Mouse (Mus musculus) right cerebral cortex, postnatal 10 days (tissue): ENCODE data around the gene Hist1h2bj.

Experiments used
- DNase-seq, 2 experiments: peaks; one replicate each; pipeline ENCODE4 v3.0.0; 2021; ENCODE audit warnings: low spot score in 2 of 2

Gene Hist1h2bj

GRCm38 (mm10) chr13:22014411-22014845, 28.6 kb upstream of the Hist1h2bj start:
- no peak for DNase-seq

- peak; percentile 69 to 77 for DNase-seq
Observed at GRCm38 (mm10) chr13:22015479-22016450, 27.2 kb upstream of the Hist1h2bj start.

DNA sequence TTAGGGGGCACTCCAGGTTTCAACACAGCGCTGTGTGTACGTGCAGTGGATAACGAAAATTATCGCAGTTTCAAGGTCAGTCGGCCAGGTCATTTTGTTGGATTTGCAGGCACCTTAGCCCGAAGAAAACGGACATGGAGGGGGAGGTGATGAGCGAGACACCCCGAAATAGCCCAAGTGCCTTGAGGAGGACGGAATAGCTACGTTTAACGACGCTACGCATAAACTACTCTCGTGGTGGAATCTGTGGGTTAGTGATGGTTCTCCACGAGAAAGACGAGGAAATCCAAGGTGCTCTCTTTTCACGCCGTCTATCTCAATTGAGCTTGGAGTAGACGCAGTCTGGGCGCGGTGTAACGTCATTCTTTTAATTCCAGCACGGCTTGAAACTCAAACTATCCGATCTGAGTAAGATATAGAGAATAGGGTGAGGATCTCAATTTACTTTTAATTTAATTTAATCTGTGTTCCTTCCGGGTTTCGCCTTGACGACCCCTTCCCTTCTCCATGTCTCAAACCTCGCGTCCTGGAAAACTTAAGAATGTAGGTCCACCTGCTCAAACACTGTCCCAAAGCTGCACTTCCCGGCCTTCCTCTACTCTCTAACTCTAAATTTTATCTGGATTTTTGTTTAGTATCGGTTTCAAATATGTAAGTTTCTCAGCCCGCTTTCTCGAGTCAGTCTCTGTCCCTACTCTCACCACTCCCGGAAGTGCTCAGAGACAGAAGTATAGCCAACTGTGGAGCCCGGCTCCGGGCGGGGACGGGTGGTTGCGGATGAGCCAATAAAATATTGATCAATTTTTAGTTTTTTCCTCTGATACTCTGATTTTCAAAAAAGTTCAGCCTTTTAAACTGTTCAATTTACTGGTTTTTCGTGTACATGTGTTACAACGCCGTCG, 22.8 kb upstream of the Hist1h2bj start:
- no peak for DNase-seq

DNA sequence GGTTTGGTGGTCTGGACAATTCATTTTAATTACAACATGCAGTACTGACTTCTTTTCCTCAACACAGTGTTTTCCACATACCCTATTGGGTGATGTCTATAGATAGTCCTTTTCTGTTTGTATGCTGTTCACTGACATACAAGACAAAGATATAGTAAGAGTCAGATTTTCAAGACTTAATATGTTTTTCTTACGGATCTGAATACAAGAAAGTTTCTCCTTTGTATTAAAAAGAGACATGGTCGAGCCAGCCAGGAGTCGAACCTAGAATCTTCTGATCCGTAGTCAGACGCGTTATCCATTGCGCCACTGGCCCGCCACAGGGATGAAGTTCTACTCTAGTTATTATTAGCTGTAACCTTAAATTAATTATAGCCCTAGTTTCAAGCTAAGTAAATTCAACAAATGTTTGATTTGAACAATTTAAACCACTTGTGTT, 22.1 kb upstream of the Hist1h2bj start:
- DNase-seq: peak in 1 of 2 experiments; percentile 64

DNA sequence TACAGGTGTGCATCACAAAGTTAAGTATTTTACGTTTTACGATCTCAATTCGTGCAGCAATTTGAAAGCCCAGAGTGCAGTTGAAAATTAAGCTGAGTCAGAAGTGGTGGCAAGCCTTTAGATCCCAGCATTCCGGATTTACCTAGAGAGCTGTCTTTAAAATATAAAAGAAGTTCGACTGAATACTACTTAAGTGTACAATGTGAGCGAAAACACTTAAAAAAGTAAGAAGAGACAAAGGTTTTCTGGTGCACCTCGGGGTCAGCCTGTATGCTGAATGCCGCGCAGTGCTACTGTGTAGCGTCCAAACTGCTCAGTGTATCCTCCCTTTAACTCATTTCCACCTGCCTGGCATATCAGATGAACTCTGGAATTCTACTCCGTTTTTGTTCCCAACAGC, 21.4 kb upstream of the Hist1h2bj start:
- DNase-seq: no peak

GRCm38 (mm10) chr13:22022241-22022640, 20.8 kb upstream of the Hist1h2bj start:
- peak; percentile 70 to 81 for DNase-seq

DNA sequence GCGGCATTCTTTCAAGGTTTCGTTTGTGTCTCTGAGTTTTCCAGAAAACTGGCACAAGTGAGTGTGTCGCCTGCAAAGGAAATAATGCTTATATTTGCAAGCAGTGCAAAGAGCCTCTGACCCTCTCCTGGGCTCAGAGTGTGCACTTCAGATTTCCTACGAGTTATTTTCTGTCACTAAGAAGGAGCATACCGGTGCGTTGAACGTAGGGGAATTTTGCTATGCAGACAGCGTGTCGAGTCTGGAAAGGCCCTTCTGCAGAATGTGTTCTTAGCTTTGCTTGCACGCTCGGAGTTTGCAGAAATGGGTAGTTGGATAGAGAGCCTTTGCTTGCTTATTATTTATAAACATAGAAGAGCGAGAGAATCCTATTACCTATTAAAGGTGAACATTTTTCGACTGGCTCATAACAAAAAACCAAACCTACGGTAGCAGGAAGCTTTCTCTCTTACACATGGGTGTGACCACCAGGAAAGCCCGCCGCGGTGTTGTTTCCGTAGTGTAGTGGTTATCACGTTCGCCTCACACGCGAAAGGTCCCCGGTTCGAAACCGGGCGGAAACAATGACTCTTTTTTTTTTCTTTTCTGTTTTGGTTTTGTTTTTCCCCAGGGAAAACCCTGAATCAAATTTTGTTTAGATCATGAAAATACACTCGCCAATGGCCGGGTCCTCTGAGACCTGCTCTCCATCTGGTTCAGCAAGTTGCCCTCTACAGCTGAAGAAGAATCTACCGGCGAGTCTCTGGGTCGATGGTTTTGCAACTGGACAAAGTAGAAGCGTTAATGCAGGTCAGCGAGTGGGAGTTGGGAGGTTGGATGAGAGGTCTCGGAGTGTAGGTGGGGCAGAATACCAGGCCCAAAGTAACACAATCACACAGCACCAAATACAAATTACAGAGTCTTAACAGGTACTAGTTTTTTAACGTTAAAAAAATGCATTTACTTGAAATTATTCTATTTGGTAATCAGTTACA, 16.7 kb upstream of the Hist1h2bj start:
- peak; percentile 85 to 90 for DNase-seq

- peak; percentile 92 to 94 for DNase-seq
Observed at GRCm38 (mm10) chr13:22028673-22029460, 14.1 kb upstream of the Hist1h2bj start.

GRCm38 (mm10) chr13:22029928-22030327, 13.1 kb upstream of the Hist1h2bj start:
- peak in 1 of 2 experiments; percentile 47 for DNase-seq

- DNase-seq: no peak
Observed at GRCm38 (mm10) chr13:22030493-22030892, 12.5 kb upstream of the Hist1h2bj start.

DNA sequence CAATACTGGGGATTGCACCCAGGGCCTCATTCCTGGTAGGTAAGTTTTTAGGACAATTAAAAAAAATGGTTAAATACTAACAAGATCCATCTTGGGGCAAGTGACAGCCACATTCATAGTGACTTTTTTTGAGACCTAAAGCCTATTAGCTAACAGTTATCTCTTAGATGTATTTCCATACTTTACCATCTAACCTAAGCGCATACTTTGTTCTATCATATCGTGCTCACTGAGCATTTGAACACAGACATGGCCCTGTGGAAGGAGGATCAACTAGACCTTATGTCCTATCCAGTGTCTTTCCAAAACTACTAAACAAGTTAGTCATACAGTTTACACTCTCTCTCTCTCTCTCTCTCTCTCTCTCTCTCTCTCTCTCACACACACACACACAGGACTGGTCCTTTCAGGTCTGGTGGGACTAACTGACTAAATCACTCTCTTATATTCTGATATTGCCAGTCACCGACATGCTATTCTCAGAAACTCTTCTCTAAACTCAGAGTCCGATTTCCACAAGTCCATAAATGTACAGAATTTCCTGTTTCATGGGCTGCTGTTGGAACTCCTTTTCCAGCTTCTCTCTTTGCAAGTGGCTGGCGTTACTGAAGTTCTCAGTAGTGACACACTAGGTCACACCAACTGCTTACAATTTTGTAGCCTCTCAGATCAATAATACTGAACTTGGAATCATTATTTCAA, 9.1 kb upstream of the Hist1h2bj start:
- DNase-seq: no peak

GRCm38 (mm10) chr13:22034443-22035266, 8.4 kb upstream of the Hist1h2bj start:
- DNase-seq: no peak

DNA sequence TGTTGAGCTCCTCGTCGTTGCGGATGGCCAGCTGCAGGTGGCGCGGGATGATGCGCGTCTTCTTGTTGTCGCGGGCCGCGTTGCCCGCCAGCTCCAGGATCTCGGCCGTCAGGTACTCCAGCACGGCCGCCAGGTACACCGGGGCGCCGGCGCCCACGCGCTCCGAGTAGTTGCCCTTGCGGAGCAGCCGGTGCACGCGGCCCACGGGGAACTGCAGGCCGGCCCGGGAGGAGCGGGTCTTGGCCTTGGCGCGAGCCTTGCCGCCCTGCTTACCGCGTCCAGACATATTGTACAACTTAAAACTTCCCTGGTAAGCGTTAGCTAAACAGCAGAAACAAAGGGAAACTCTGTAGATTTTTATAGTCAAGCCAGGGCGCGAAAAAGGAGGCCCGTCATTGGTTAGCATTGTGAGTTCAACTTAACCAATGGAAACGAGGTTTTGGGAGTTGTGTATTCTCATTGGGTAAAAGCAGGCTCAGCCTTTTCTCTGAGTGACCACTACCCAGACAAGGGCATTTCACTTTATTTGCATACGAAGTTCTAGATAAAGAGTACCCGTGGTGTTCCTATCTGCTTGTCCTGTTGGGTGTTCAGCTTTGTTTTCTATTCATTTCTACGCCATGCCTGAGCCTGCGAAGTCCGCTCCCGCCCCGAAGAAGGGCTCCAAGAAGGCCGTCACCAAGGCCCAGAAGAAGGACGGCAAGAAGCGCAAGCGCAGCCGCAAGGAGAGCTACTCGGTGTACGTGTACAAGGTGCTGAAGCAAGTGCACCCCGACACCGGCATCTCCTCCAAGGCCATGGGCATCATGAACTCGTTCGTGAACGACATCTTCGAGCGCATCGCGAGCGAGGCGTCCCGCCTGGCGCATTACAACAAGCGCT, 7.5 kb upstream of the Hist1h2bj start, which contains the start of the genes Hist1h2ah and Hist1h2bk:
TSS of gene Hist1h2ah (minus strand) at position 302 of the 882 bp plus-strand sequence.
TSS of gene Hist1h2bk (plus strand) at position 604 of the 882 bp plus-strand sequence.
- peak; percentile 91 to 93 for DNase-seq

GRCm38 (mm10) chr13:22036149-22036956, 6.7 kb upstream of the Hist1h2bj start:
- DNase-seq: no peak

DNA sequence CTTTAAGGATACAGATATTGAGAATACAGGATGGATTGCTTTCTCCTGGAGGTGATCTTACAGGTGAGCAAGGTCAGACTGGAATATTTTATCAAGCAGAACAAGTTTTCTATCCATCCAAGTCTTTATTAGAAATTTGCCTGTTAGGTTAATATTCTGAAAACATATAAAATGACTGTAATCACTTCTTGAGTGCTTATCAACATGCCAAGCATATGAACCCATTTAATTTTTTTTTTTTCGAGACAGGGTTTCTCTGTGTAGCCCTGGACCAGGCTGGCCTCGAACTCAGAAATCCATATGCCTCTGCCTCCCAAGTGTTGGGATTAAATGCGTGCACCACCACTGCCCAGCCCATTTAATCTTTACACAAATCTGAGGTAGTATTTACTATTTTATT, 6.0 kb upstream of the Hist1h2bj start:
- DNase-seq: no peak

GRCm38 (mm10) chr13:22037415-22037814, 5.6 kb upstream of the Hist1h2bj start:
- DNase-seq: no peak

DNA sequence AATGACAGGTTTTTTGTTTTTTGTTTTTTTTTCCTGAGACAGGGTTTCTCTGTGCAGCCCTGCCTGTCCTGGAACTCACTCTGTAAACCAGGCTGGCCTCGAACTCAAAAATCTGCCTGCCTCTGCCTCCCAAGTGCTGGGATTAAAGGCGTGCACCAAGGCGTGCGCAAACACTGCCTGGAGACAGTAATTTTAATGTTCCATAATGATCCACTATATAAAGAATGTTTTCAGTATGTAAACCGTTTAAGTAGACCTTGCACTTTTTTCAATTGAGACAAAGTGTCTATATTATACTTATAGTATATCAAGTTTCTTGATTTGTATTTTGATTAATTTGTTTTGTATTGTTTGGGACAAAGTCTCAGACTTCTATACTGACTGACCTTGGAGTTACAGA, 3.6 kb upstream of the Hist1h2bj start:
- DNase-seq: no peak
